Mouse (Mus musculus) ES-CJ7 (cell line): ENCODE results near the gene Acot1.
"Not testable (repeated sequence)": the region's sequence is repeated elsewhere in the genome, so short reads cannot be mapped to it uniquely, and the experiment has no call there.

Experiments
- DNase-seq: peaks from one replicate; pipeline ENCODE4 v3.0.0; 2011; ENCODE audit warnings: low read depth, low spot score

The Acot1 gene

DNA sequence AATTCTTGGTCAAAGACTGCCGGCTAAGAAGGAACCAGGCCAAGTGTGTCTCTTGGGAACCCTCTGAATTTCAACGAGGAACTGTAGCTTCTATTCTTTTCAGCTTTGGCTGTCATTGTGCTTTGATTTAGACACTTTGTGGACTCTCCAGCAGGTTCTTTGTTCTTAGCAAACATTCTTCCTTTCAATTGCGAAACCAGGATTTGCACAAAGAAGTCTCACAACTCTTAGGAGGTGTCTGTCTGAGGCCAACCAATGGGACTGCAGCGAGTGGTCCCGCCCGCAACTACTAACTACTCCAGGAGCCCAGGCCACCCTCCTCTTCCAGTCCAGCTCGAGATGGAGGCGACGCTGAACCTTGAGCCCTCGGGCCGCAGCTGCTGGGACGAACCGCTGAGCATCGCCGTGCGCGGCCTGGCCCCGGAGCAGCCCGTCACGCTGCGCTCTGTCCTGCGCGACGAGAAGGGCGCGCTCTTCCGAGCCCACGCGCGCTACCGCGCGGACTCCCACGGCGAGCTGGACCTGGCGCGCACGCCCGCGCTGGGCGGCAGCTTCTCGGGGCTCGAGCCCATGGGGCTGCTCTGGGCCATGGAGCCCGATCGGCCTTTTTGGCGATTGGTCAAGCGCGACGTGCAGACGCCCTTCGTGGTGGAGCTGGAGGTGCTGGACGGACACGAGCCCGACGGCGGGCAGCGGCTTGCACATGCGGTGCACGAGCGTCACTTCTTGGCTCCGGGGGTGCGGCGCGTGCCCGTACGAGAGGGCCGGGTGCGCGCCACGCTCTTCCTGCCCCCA, at the start of gene Acot1:
Acot1 (plus strand) TSS at position 320 of the 795 bp plus-strand sequence.
- DNase-seq, result peak; percentile 75

DNA sequence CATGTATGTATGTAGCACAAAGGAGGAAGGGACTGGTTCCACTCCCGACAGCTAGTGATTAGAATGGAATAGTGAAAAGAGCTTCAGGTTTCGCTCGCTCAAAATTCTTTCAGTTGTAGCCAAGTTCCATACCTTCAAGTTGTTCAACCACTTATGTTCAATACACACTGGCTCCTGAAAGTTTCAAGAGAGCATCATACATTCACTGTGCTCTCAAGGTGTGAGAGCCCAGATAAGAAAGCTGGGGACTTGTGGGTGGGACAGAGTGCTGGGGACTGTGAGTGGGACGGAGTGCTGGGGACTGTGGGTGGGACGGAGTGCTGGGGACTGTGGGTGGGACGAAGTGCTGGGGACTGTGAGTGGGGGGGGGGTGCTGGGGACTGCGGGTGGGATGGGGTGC, 44.1 kb upstream of the Acot1 start:
- no peak for DNase-seq

DNA sequence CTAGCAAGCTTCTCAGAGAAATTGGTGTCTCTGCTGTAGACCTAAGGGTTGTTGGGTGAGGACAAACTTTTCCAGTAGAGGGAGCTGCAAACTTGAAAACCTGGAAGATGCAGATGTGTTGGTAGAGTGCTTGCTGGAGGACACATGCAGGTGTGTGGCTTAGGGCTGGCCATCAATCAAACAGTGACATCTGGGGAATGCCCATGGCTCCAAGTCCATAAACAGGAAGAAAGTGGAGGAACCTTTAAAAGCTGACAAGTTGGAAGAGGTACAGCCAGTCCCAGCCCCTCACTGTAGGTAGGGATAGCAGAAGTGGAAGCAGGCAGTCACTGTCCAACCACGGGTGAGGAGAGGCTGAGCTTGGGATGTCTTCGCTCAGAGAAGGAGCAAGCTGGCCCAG, 37.2 kb upstream of the Acot1 start:
- DNase-seq, result peak; percentile 67

DNA sequence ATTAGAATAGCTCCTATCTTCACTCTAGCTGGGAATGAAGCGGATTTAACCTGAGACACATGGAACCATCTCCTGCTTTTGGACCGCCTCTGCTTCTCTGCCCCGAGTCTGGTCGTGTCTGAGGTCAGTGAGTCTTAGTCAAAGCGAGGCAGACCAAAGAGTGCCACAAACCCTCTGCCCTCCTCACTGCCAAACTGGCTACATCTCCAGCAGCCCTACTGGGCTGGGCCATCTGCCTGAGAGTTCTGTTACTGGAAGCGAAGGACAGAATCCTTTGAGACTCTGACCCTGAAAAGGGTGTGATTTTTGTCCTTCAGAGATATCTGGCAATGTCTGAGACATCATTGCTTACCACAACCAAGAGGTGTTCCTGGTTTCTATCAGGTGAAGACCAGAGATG, 30.4 kb upstream of the Acot1 start:
- DNase-seq, result no peak

DNA sequence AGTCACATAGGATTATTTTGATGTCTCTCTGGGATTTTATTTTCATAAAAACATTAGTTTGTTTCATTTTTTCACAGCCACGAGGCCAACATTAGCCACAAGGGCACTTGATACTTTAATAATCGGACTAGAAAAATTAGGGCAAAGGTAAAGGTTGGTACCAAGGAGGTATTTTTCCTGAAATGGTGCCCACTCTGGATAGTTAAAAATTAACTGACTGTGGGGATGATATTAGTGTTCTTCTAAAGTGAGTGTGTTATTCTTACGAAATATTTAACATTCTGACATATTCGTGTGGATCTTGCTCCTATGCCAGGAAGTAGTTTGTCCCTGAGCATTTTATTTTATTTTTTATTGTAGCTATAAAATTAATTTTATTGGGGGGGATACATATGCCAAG, 27.7 kb upstream of the Acot1 start:
- DNase-seq, result no peak

DNA sequence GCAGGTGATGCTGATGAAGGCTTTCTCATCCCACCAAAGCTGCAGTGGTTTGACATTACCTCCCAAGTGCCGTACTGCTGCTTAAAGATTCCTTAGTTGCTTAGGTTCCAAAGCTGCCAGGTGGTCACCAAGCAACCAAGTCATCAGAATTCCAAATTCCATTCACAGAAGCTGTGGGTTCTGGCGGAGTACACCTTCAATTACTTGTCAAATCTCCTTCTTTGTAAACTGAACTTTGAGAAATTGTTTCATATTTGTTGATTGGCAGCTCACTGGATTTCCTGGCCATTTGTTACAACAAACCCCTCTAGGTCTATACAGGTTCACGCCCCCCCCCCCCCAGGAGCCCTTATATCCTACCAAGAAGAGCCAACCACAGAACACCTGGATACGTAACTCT, 24.5 kb upstream of the Acot1 start, which contains the start of gene Heatr4:
Heatr4 (minus strand) TSS at position 101 of the 400 bp plus-strand sequence.
- DNase-seq, result no peak

DNA sequence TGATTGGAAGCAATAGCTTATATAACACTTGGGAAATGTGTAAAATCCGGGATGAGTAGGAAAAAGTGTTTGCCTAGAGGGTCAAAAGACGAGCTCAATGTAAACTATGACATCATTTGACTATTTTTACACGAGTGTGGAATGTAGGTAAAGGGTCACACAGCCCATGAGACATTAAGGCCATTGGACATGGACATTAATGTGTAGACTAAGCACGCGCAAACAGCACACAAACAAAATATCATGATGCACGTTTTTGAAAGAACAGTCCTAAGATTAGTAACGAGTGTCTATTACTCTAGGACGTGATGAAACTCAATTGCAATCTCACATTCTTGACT, 22.1 kb upstream of the Acot1 start:
- DNase-seq, result no peak

DNA sequence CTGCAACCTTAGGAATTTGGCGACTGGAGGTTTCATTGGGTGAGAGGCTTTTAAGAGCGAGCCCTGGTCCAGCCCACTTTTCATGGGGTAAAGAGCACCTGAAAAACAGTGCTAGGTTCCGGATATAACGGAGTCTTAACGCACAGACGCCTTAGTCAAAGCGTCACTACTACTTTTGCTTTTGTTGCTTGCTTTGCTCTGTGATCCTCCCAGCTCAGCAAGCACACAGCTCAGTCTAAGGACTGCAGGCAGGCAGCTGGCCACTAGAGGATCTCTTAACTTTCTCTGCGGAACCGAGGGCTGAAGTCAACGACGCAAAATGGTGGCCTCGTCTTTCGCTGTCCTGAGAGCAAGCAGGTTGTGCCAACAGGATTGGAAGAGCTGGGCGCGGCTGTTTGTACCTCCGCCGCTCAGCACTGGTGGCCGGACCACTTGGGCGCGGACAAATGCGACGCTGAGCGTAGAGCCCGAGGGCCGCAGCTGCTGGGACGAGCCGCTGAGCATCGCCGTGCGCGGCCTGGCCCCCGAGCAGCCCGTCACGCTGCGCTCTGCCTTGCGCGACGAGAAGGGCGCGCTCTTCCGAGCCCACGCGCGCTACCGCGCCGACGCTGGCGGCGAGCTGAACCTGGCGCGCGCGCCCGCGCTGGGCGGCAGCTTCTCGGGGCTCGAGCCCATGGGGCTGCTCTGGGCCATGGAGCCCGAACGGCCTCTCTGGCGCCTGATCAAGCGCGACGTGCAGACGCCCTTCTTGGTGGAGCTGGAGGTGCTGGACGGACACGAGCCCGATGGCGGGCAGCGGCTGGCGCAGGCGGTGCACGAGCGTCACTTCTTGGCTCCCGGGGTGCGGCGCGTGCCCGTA, 21.5 kb upstream of the Acot1 start, which contains the start of gene Acot2:
Acot2 (plus strand) TSS at position 279 of the 859 bp plus-strand sequence.
- peak; percentile 86 for DNase-seq

DNA sequence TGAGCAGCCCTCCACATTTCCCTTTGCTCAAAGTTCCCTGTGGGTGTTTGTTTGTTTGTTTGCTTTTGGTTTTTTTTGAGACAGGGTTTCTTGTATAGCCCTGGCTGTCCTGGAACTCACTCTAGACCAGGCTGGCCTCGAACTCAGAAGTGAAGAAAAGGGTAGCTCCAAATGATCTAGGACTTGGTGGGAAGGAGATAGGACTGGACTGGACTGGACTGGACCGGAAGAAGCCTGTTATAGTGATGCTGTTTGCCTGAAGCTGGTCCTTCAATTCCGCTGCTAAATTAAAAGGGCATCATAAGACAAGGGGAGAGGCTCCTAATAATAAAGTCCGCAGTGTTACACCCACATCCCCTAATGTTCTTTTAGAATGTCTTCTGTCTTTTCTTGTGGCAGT, 20.8 kb upstream of the Acot1 start:
- DNase-seq, result peak; percentile 50

DNA sequence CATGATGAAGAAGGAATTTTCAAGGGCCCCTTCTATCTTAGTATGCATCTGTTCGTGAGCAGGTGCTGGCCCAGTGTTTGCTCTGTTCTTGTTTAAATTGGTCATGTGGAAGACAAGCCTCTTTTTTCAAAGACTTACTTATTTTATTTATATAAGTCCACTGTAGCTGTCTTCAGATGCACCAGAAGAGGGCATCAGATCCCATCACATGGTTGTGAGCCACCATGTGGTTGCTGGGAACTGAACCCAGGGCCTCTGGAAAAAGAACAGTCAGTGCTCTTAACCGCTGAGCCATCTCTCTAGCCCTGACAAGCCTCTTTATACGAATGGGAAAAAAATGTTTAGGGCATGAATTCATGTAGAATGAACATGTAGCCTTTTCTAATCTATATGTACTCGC, 19.9 kb upstream of the Acot1 start:
- peak; percentile 30 for DNase-seq

DNA sequence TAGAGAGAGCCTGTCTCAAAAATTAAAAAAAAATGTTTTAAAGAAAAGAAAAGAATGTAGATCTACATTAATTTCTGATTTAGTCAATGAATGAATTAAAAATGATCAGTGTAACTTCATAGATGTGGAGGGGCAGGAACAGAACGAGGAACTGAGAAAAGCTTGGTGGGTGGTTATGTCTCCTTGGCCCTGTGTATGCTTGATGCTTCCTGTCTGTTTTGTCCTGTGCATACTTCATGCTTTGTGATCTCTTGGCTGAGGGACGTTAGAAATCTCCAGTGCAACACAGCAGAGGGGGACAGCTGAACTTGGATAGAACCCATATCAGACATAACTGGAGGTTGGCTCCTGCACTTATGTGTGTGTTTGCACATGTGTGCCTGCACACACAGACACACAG, 12.1 kb upstream of the Acot1 start:
- no peak for DNase-seq

DNA sequence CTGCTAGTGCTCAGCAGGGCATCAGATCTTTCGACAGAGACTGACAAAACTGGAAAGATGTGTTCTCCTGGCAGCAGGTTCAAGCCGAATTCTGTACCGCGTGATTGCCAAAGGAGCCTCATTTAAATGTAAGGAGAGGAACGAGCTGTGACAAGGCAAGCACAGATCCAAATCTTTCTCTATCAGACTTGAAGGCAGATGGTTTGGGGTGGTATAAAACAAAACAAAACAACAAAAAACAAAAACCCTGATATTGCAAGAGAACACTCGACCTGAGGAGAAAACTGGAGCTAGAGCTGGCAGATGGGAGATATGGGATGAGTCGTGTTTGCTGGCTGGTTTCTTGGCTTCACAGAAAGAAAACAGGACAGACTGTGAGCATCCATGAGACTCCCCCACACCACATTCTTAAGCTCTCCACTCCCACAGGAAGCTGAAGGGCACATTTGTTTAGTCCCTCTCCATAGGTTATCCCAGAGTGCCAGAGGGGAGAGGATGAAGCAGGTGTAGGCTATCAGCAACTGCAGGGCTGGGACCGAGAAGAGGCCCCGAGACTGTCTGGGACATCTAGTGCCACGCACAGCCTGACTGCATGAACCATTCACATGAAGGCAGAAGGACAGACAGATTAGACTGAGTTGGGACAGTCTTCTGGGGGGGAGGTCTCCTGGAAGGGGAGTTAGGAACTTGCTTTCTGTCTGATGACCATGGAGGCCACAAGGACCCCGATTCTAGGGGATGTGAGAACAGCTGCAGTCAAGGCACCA, 10.8 kb upstream of the Acot1 start:
- DNase-seq, result no peak

DNA sequence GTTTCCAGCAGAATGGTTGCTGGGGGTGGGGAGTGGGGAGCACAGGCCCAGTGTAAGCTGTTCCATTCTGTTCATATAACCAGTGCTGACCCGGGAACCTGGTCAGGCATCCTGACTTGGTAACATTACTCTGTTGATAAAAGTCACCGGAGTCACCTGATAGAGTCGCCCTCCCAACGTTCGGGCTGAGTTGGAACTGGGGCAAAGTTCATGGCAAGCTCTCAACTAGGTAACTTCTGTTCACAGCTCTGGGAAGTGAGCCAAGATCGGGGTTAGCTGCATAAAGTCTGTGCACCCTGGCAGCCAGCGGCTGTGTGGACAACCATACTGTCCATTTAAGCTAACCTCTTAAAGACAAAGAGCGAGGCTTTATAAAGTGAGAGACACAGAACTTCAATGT, 10.1 kb upstream of the Acot1 start:
- not testable (repeated sequence) for DNase-seq

DNA sequence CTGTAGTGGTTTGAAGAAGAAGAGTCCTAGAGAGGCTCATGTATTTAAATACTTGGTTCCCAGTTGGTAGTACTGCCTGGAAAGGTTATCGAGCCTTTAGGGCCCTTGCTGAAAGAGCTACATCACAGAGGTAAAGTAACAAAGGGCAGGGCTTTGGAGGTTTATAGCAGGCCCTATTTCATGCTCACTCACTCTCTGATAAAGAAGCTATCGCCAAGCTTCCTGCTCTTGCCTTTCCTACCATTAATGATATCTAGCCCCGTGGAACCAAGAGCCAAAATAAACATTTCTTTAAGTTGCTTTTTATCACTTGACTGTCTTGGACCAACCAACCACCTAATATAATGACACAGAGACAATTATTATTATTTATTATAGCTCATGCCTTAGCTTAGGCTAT, 8.9 kb upstream of the Acot1 start:
- no peak for DNase-seq

DNA sequence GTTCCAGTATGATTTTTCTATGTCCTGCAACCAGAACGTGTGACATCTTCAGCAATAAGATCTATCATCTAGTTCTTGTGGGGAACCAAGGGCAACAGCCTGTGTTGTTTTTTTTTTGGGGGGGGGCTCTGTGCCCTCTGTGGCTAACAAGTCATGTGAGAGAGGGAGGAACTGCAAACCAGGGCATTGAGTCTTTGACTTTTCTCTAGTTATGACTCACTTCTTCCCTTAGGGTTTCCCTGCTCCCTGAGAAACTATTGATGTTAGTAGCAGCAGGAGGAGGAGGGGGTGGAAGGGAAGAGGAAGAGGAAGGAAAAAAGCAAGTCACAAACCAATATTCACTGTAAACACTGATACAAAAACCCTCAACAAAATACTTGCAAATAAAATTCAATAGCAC, 5.4 kb upstream of the Acot1 start:
- no peak for DNase-seq

DNA sequence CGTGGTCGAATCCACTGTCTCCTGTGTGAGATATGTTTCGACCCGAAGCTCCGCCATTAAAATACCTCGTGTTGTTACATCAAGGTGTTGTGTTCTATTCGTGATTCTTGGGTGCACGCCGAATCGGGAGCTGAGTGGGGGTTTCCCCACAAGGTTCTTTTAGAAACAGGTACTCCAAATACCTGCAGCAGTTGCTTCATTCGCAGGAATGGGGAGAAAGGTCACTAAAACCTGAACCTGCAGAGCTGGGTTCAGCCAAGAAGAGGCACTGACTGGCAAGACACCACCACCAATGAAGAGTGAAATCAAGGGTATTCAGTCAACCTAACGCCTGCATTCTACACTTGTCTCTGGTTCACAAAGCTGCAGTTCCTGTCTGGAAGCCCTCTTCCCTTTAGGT, 1.0 kb upstream of the Acot1 start:
- no peak for DNase-seq

DNA sequence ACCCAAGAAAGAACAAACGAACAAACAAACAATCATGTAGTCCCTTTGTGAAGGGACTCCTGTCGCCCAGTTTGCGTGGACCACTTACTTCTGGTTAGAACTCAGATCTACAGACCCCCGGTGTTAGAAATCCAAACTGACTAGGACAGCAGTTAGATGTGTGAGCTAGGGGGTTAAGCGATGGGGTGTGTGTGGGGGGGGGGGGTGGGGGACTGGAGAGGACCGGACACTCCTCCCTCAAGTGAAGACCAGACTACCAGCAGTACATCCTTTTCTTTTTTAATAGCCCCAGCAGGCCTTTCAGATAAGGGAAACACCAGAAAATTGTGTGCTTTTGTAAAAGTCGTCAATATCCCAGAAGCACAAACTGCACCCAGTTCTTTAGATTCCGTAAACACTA, 561 bp upstream of the Acot1 start:
- no peak for DNase-seq

DNA sequence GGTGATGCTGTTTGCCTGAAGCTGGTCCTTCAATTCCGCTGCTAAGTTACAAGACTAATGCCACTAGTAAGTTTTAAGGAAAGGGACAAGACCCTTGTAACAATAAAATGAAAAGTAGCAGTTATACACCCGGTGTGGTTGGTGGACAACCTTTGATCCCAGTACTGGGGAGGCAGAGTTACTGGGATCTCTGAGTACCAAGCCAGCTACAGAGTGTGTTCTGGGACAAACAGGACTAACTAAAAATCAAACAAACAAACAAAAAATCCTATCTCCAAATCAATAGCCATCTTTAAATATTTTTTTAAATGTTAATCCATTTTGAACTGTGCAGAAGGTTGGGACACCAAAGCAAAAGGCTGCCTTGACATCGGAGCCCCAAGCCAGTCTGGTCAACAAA, 911 bp downstream of the Acot1 start:
- DNase-seq, result no peak

DNA sequence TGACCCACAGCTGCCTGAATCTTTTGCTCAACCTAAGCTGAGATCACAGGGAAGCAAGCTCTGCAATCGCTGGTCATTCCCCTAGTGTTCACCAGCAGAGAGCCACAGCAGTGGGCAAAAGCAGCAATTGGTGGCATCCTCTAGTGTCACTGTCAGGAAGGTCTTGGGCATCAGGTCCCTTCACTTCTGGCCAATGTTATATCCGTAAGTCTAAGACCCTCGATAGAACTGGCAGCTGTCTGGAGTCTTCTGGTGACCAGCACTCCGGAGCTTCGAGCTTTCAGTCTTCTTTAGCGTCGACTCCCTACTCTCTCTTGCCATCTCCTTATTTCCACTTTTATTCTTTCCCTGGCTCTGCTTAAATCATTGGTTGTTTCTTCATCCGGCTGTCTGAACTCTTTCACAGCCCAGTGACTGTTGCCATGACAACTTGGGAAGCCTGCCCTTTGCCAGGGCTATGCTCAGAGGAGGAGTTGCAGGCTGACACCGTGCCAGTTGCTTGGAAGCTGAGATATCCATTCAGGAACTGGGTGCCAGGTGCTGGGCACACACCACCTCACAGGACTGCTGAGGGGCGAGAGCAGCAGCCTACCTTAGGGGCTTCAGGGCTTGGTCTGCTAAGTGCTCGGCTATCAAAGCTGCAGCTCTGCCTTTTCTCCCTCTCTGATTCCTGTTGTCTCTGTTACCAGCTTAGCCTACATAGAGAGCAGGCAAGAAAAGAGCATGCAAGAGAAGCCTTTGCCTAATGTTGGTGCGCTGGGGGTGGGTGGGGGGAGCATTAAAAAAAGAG, 2.2 kb downstream of the Acot1 start:
- DNase-seq, result no peak

DNA sequence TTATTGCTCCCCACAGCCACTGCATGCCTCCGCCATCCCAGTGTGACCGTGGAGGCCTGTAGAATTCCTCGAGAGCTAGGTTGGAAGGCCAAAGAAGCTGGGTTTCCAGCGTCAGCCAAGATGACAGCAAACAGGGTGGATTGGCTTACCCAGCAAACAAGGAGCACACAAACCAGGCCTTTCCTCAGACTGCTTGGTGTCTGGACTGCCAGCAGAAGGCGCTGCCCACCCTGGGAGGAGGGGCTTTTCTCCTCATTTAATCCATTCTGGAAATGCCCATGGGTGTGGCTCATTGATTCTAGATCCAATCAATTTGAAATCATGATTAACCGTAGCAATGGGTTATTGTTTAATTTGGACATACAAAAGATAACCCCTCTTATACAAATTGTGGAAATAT, 3.8 kb downstream of the Acot1 start:
- DNase-seq, result no peak

DNA sequence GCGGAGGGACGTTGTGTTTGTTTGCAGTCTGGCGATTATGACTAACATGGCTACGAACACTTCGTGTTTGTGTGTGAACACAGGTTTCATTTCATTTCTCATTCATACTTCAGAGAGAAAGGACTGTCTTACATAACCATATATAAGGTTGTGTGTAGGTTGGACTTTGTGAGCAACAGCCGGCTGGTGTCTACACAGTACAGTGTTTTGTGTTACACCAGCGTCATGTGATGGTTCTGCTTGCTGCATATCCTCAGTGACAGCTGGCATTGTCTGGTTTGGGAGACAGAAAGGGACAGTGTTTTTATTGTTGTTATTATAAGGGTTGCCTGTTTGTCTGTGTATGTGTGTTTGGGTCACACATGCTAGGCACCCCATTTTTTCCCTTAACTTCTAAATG, 4.4 kb downstream of the Acot1 start:
- no peak for DNase-seq
